Mouse (Mus musculus) cerebellum, adult 2 months (tissue): ENCODE data around the gene Spata2.

Experiments used
- CTCF ChIP-seq: fragments of 200-500 bp; IDR thresholded peaks from 2 replicates; pipeline ENCODE4 v1.5.1; 2011; ENCODE audit warnings: low read depth, mild to moderate bottlenecking, control low read depth, low read length, moderate library complexity, borderline replicate concordance; ENCODE audit not compliant: insufficient read depth
- POLR2A ChIP-seq: fragments of 200-500 bp; IDR thresholded peaks from 2 replicates; pipeline ENCODE4 v1.6.1; 2011; ENCODE audit warnings: low read length, control low read depth, borderline replicate concordance; ENCODE audit not compliant: insufficient read depth

GRCm38 (mm10) chr2:167502554-167503252, 10.0 kb upstream of the Spata2 start:
- no peak for TF ChIP-seq CTCF
- TF ChIP-seq POLR2A: no peak
